Comparison of ENCODE assay signal across 11 mouse cellular contexts in the genomic region with DNA sequence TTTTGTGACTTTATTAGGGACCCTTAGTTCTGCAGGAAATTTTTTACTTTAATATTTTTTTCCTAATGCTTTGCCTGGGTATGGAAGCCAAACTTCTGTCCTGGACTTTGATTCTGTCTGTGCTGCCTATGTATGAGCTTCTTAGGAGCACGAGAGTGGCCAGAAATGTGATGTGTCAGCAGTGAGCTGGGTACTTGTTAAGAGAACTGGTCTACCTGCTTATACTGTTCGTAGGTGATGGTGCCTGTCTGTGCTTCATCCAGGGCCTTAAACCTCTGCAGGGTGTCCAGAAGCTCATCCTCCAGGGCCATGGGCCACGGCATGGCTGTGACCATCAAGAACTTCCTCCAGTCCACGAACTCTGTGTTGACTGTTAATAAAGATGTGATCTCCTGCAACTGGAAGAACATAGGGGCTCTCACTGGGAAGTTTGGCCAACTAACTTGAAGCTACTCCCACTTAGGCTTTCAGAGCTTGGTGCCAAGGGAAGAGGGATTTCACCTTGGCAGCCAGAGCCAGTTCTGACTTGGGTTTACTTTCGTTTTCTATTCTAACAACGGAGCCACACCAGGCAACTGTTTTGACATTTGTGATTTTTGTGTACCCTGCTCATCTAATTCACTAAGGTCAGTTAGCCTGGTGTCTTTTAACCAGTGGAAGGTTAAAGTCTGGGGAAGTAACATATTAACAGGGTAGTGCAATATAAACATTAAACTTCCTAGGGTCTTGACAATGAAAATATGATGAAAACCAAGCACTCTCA.
A peak's percentile ranks its signal among the peaks of the same experiment; 100 is the strongest.
DNase-seq lines count a peak whose midpoint lies in the region; ATAC-seq and TF ChIP-seq lines count a peak whose summit lies in the region.
"Had no signal": no experiment of that assay in that cellular context is flagged by ENCODE, and none has a peak within 500 bp of the region (broad histone marks: within the 10 kb centered on the region; RNA-seq: fewer than 3 reads in every experiment).

No protein-coding gene starts in this region.

- TF ChIP-seq POLR2A in lung, adult 2 months (IDR thresholded peaks at IDR 0.05; ENCODE audit: borderline replicate concordance, extremely low read depth, low read depth, low read length), result no peak

- H3K4me1 ChIP-seq in midbrain, embryonic 16.5 days (ENCODE audit: control insufficient read depth, insufficient read depth, low read length), result no peaks in the 10 kb centered on the region
- no peaks in the 10 kb centered on the region for H3K4me1 ChIP-seq in lung, adult 2 months (ENCODE audit: control insufficient read depth, insufficient read depth, low read length)
- H3K4me1 ChIP-seq: midbrain, embryonic 13.5 days; neural tube, embryonic 15.5 days had no signal

- no peak overlapping the region for H3K4me3 ChIP-seq in midbrain, embryonic 16.5 days (ENCODE audit: low read depth, low read length)
- no peak overlapping the region for H3K4me3 ChIP-seq in lung, adult 2 months (replicated peaks; ENCODE audit: extremely low read depth, low read depth, low read length)
- H3K4me3 ChIP-seq: midbrain, embryonic 13.5 days; neural tube, embryonic 15.5 days had no signal

- H3K9ac ChIP-seq in midbrain, embryonic 16.5 days (ENCODE audit: low read depth, low read length), result no peak overlapping the region
- H3K9ac ChIP-seq: midbrain, embryonic 13.5 days; neural tube, embryonic 15.5 days had no signal

- TF ChIP-seq CTCF in lung, adult 2 months (IDR thresholded peaks at IDR 0.05; ENCODE audit: insufficient read depth, low read length), result no peak

- DNase-seq in 3134 (ENCODE audit: extremely low read depth, insufficient read length, low spot score), result peak; percentile 30
- DNase-seq in 3T3-L1 (ENCODE audit: low read depth, low spot score), result peak; percentile 12
- peak; percentile 12 for DNase-seq in adipocyte (ENCODE audit: low spot score)
- peak; percentile 7 for DNase-seq in kidney, postnatal 10 days
- no peak for DNase-seq in thymus, postnatal 36 days
- DNase-seq in lung, adult 2 months, result no peak
- DNase-seq: gastrocnemius, postnatal 25 days; right cerebral cortex, postnatal 25 days had no signal

- no peak for ATAC-seq in midbrain, embryonic 16.5 days
- ATAC-seq: midbrain, embryonic 13.5 days had no signal

- WGBS in midbrain, embryonic 16.5 days, result 91% methylated on average over 6 of the region's 6 CpGs
- whole genome bisulfite sequencing in lung, adult 2 months, result 72% methylated on average over 6 of the region's 6 CpGs

- no peaks in the 10 kb centered on the region for H3K9me3 ChIP-seq in midbrain, embryonic 16.5 days (replicated peaks; ENCODE audit: control insufficient read depth, low read length, poor library complexity, severe bottlenecking)
- H3K9me3 ChIP-seq: midbrain, embryonic 13.5 days; neural tube, embryonic 15.5 days had no signal

- no peaks in the 10 kb centered on the region for H3K36me3 ChIP-seq in midbrain, embryonic 16.5 days (ENCODE audit: control insufficient read depth, insufficient read depth, low read length)
- H3K36me3 ChIP-seq: midbrain, embryonic 13.5 days; neural tube, embryonic 15.5 days had no signal

- H3K27ac ChIP-seq in midbrain, embryonic 16.5 days (ENCODE audit: low read length), result no peak overlapping the region
- H3K27ac ChIP-seq: midbrain, embryonic 13.5 days; neural tube, embryonic 15.5 days had no signal

- no peaks in the 10 kb centered on the region for H3K27me3 ChIP-seq in midbrain, embryonic 16.5 days (ENCODE audit: control insufficient read depth, insufficient read depth, low read depth, low read length)
- H3K27me3 ChIP-seq: midbrain, embryonic 13.5 days; neural tube, embryonic 15.5 days had no signal

- no peak overlapping the region for H3K4me2 ChIP-seq in midbrain, embryonic 16.5 days (ENCODE audit: low read length)
- H3K4me2 ChIP-seq: midbrain, embryonic 13.5 days; neural tube, embryonic 15.5 days had no signal

Comparison
In these comparisons a context has a peak if more than half of its experiments do, and no peak if none do; other contexts are left out.
1. DNase-seq: peak in 3134 (single experiment), 3T3-L1 (single experiment), adipocyte (single experiment) and kidney, postnatal 10 days (single experiment); none in thymus, postnatal 36 days (0 of 2) and lung, adult 2 months (single experiment).